Mouse (Mus musculus): ENCODE measurements around the gene Dnm3. TPM values are rescaled to one million over a fixed set of nuclear protein-coding genes. Genes with fewer than 3 reads are reported as not detected.

The Dnm3 gene
- polyA plus RNA-seq, 1 experiment from 2014 or later = 8.0 TPM

DNA sequence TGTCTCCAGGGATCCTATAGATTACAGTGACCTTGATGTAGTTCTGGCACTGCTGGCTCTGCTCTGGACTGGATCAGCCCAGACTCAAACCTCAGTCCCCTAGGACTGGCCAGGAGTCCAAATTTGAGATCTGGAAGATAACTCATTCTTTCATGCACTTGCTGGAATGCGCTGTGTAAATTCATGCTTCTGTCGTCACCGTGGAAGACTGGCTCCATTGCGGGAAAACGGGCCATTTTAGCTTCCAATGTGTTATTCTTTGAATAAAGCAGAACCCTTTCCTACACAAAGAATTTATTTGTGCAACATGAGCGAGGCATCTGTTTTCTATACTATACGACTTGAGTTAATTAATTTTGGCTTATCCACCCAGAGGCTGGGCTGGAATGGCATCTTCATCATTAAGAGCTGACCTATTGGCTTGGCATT is 457.5 kb downstream of the Dnm3 start:
- H3K9me3 ChIP-seq = no peaks in the 10 kb centered on the region
- H3K27me3 ChIP-seq (replicated peaks; ENCODE audit: low read depth, poor library complexity, severe bottlenecking) = no peaks in the 10 kb centered on the region
- peak overlapping the region; percentile 88 for H3K27ac ChIP-seq (replicated peaks)
- DNase-seq (ENCODE audit: low spot score) = peak; percentile 58
- peaks cover 99% of the 10 kb centered on the region for H3K4me1 ChIP-seq
- 36% methylated on average over 7 of the region's 7 CpGs for WGBS
- no peaks in the 10 kb centered on the region for H3K36me3 ChIP-seq (replicated peaks)
- H3K4me3 ChIP-seq = no peak overlapping the region

DNA sequence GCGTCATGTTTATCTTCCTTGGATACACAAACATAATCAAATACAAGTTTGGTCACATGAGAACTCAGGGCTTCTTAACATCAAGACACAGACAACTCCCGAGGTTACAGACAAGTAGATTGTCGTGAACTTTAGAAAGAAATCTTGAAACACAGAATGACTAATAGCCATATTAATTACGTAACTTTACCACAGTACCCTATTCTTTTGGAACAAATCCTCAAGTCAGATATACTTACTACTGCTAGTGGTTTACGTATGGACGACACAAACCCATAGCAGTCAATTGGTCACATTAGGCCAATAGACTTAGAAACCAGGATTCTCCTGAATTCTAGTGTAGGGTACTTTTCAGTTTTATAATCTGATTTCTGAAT is 459.2 kb downstream of the Dnm3 start:
- no peak for DNase-seq (ENCODE audit: low spot score)
- no peaks in the 10 kb centered on the region for H3K9me3 ChIP-seq
- peak overlapping the region; percentile 88 for H3K27ac ChIP-seq (replicated peaks)
- peaks cover 100% of the 10 kb centered on the region for H3K4me1 ChIP-seq
- H3K27me3 ChIP-seq (replicated peaks; ENCODE audit: low read depth, poor library complexity, severe bottlenecking) = no peaks in the 10 kb centered on the region
- H3K4me3 ChIP-seq = no peak overlapping the region
- no peaks in the 10 kb centered on the region for H3K36me3 ChIP-seq (replicated peaks)
- WGBS = 62% methylated on average over 6 of the region's 6 CpGs

DNA sequence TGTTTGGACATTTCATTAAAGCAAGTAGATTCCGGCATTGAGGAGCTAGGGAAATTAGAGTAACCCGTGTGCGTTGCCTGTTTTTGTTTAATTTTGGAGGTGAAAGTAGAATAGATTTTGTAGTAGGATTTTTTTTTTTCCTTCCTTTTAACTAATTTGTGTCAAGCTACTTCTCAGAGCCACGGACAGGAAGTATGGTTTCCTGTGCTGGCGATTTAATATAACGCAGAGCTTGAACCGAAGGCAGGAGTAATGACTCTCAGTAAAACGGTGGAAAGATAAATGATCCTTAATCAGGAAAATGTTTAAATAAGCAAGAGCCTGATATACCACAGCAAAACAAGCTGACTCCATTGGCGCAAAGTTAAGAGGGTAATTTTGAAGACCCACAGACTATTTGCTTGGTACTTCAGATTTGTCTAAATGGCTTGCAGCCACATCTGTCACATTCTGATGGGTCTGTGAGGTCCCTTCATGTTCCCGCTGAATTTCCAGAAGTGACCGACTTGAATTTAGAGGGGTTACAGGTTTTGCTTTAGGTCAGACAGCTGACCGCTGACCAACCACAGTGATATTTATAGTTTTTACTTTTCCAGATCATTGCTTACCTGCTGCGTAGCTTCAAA is 459.7 kb downstream of the Dnm3 start:
- DNase-seq (ENCODE audit: low spot score) = no peak
- Histone ChIP-seq H3K27ac (replicated peaks) (peak overlapping the region; percentile 88), H3K4me3 (0 out of 2 replicates have a peak overlapping the region, but pooled peaks have one; percentile 5), H3K9me3 (no peaks in the 10 kb centered on the region), H3K4me1 (peaks cover 100% of the 10 kb centered on the region), H3K36me3 (replicated peaks) (no peaks in the 10 kb centered on the region), H3K27me3 (replicated peaks; ENCODE audit: low read depth, poor library complexity, severe bottlenecking) (no peaks in the 10 kb centered on the region)
- 40% methylated on average over 13 of the region's 13 CpGs for WGBS

DNA sequence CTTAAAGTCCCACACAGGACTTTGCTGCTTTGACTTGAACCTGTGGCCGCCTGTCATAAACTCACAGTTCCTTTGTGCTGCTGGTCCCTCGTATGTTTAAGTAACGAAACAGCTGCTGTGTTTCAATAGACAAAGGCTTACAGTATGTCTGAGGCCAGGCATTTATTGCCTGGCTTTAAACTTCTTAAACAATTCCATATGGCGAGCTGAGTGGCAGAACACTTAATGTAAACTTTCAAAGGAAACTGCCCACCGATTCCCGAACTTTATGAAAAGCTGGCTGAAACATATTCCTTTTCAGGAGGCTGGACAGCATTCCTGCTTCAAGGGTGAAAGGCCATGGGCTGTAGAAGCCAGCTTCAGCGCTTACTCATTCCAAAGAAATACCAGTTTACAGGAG is 460.9 kb downstream of the Dnm3 start:
- peak overlapping the region; percentile 88 for H3K27ac ChIP-seq (replicated peaks)
- H3K4me1 ChIP-seq = peaks cover 95% of the 10 kb centered on the region
- 23% methylated on average over 7 of the region's 7 CpGs for WGBS

DNA sequence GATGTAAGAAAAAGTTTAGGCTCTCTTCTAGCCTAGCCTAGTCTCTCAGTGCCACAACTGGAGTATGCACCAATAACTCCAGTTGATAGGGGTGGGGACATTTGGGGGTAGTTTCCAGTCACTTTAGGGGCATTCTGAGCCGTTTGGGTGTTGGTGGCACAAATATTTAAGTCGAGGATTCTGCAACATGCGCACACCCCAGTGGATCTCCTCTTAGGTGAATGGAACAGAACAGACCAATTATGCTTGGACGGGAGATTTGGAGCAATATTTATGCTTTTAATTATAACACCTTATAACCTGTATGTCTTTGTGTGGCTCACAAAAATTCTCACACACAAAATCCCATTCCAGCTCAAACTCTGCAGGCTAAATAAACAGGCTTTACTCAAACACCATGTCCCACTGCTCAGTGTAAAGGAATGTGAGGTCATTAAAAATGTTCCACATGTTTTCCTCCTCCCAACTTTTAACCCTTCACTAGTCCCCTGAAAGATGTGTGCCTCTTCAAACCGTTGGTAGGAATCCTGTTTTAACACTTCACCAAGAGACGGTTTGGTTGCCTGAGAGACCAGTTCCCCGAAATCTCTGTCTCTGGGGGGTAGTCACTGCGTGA is 462.5 kb downstream of the Dnm3 start:
- DNase-seq (ENCODE audit: low spot score) = no peak
- Histone ChIP-seq H3K4me1 (peaks cover 92% of the 10 kb centered on the region), H3K27me3 (replicated peaks; ENCODE audit: low read depth, poor library complexity, severe bottlenecking) (no peaks in the 10 kb centered on the region), H3K36me3 (replicated peaks) (no peaks in the 10 kb centered on the region), H3K9me3 (no peaks in the 10 kb centered on the region), H3K4me3 (no peak overlapping the region), H3K27ac (replicated peaks) (peak overlapping the region; percentile 88)
- 42% methylated on average over 8 of the region's 8 CpGs for WGBS

More for the DNA sequence above, 460.9 kb downstream of the Dnm3 start:
- no peaks in the 10 kb centered on the region for H3K9me3 ChIP-seq
- H3K4me3 ChIP-seq = no peak overlapping the region
- no peaks in the 10 kb centered on the region for H3K27me3 ChIP-seq (replicated peaks; ENCODE audit: low read depth, poor library complexity, severe bottlenecking)
- no peaks in the 10 kb centered on the region for H3K36me3 ChIP-seq (replicated peaks)
- no peak for DNase-seq (ENCODE audit: low spot score)

DNA sequence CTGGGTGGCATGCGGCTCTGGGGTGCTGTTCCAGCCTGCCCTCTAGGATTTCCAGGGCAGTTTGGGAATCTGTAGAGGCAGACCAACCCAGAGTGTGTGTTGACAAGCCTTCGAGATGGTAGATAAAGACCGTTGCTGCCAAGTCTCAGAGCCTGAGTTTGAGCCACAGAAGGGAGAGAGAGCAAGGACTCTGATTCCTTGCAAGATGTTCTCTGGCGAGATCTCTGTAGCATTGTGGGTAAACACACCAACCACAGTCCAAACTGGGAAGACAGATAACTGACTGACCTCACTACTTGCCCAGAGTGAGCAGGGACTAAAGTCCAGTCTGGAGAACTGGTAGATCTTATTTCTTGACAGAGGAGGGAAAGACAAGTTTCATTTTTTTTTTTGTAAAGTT is 464.3 kb downstream of the Dnm3 start:
- WGBS = 80% methylated on average over 4 of the region's 4 CpGs
- DNase-seq (ENCODE audit: low spot score) = no peak
- H3K27ac ChIP-seq (replicated peaks) = peak overlapping the region; percentile 88
- H3K9me3 ChIP-seq = no peaks in the 10 kb centered on the region
- no peaks in the 10 kb centered on the region for H3K27me3 ChIP-seq (replicated peaks; ENCODE audit: low read depth, poor library complexity, severe bottlenecking)
- peaks cover 92% of the 10 kb centered on the region for H3K4me1 ChIP-seq
- no peak overlapping the region for H3K4me3 ChIP-seq
- H3K36me3 ChIP-seq (replicated peaks) = no peaks in the 10 kb centered on the region

DNA sequence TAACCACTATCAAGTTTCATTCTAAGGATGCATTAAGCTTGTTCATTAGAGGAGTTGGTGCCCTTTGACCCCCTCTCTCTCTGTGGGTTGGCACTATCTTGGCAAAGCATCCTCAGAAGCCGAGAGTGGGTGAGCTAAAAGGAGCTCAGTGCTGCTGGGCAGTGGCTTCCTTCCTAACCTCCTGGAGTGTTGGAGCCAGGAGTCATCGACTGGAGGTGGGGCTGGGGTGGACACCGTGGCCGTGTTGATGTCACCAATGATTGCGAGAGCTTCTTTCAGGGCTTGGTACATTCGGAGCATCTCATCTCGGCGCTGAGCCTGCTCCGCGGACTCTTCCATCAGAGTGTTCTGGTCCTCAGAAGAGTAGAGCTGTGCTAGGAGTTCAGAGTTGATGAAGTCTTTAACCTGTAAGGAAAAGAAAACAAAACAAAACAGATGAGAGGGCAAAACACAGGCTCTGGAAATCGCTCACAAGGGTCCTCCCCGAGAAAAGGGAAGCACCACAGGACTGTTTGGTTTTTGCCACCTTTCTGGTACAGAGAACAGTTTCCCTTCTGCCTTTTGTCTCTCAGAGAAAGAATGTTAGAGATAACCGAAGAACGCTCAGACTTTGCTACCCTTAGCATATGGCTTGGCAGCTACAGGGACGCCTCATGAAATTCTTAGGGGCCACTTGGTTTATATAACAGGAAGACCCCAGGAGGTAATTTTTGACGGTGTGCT is 466.1 kb downstream of the Dnm3 start:
- H3K36me3 ChIP-seq (replicated peaks) = no peaks in the 10 kb centered on the region
- no peaks in the 10 kb centered on the region for H3K9me3 ChIP-seq
- no peak for DNase-seq (ENCODE audit: low spot score)
- H3K27me3 ChIP-seq (replicated peaks; ENCODE audit: low read depth, poor library complexity, severe bottlenecking) = no peaks in the 10 kb centered on the region
- H3K4me3 ChIP-seq = no peak overlapping the region
- WGBS = 80% methylated on average over 16 of the region's 16 CpGs
- peak overlapping the region; percentile 72 for H3K27ac ChIP-seq (replicated peaks)
- H3K4me1 ChIP-seq = peaks cover 91% of the 10 kb centered on the region

DNA sequence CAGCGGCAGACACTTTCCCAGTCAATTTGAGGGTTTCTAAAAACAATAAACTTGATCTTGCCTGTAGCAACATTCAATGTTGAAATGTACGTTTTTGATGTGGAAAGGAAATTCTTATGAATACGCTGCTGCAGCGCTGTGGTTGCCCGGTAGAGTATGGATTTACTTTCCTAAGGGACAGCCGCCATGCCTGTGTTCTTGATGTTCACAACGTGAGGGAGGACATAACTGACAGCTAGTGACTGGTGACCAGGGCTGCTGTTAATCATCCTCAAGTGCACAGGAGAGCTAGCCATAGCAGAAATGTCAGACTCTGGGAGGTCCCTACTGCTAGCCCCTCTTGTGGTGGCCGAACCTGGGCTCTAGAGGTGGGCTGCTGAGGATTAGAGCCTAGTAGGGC is 468.7 kb downstream of the Dnm3 start:
- no peak for DNase-seq (ENCODE audit: low spot score)
- peaks cover 91% of the 10 kb centered on the region for H3K4me1 ChIP-seq
- no peaks in the 10 kb centered on the region for H3K36me3 ChIP-seq (replicated peaks)
- peak overlapping the region; percentile 1; the same call in 1 of the 2 replicates for H3K4me3 ChIP-seq
- H3K27ac ChIP-seq (replicated peaks) = peak overlapping the region; percentile 90
- H3K9me3 ChIP-seq = no peaks in the 10 kb centered on the region
- WGBS = 44% methylated on average over 8 of the region's 8 CpGs
- no peaks in the 10 kb centered on the region for H3K27me3 ChIP-seq (replicated peaks; ENCODE audit: low read depth, poor library complexity, severe bottlenecking)

DNA sequence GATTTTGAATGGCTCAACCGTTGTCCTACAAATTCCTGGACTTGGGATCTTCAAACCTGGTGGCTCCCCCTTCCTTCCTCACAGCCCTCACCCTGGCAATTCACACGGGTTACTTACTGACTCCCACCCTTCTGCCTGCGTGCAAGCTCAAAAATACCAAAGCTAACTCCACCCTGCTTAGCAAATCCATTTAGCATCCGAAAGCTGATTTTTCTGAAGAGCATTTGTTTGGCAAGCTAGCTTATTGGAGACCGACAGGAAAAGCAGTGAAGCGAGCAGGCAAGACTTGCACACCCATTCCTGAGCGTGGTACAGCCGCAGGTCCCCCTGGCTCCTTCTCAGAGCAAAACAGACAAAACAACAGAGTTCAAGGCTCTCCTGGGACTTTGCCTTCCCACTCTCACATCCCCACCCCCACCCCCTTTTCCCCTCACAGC is 469.2 kb downstream of the Dnm3 start:
- WGBS = 28% methylated on average over 8 of the region's 8 CpGs
- peaks cover 91% of the 10 kb centered on the region for H3K4me1 ChIP-seq
- no peaks in the 10 kb centered on the region for H3K36me3 ChIP-seq (replicated peaks)
- DNase-seq (ENCODE audit: low spot score) = peak; percentile 64
- H3K27ac ChIP-seq (replicated peaks) = peak overlapping the region; percentile 90
- peak overlapping the region; percentile 1; the same call in 1 of the 2 replicates for H3K4me3 ChIP-seq
- H3K9me3 ChIP-seq = no peaks in the 10 kb centered on the region
- no peaks in the 10 kb centered on the region for H3K27me3 ChIP-seq (replicated peaks; ENCODE audit: low read depth, poor library complexity, severe bottlenecking)

DNA sequence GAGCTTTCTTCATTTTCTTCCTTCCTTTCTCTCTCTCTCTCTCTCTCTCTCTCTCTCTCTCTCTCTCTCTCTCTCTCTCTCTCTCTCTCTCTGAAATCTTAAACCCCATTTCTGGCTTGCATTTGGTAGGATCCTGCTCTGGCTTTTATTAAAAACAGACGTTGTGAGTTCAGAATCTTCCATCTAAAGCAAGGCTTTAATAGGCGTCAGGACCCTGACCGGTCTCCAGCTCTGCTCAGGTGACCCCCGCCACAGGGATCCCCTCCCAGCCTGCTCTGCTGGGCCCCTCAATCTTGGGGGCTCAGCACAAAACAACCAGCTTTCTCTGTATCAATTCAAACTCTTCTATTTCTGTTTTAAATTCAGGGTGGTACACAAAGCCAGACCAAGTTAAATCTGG is 469.6 kb downstream of the Dnm3 start:
- peak; percentile 69 for DNase-seq (ENCODE audit: low spot score)
- WGBS = 12% methylated on average over 4 of the region's 4 CpGs
- H3K4me1 ChIP-seq = peaks cover 91% of the 10 kb centered on the region

DNA sequence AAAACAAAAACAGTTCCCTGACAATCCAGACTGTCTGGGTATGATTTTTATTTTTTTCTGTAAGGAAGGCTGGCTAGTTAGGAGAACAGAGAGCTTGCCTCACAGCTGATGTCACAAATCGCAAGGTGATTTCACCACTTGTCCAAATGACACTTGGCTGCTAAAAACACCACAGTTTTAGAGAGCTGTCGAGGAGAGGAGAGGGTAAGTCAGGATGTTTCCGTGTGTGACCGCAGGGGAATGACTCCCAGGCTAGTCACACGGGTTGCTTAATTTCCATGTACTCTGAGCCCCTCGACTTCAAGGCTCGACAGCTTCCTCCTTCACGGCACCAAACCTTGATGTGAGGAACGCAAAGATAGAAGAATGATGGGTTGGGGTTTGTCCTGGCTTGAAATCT is 471.7 kb downstream of the Dnm3 start:
- 80% methylated on average over 9 of the region's 9 CpGs for WGBS
- H3K4me1 ChIP-seq = peaks cover 91% of the 10 kb centered on the region
- no peak for DNase-seq (ENCODE audit: low spot score)
- no peaks in the 10 kb centered on the region for H3K27me3 ChIP-seq (replicated peaks; ENCODE audit: low read depth, poor library complexity, severe bottlenecking)
- H3K4me3 ChIP-seq = no peak overlapping the region
- H3K9me3 ChIP-seq = no peaks in the 10 kb centered on the region
- H3K27ac ChIP-seq (replicated peaks) = peak overlapping the region; percentile 90
- no peaks in the 10 kb centered on the region for H3K36me3 ChIP-seq (replicated peaks)

More for the DNA sequence above, 469.6 kb downstream of the Dnm3 start:
- no peaks in the 10 kb centered on the region for H3K9me3 ChIP-seq
- no peaks in the 10 kb centered on the region for H3K36me3 ChIP-seq (replicated peaks)
- peak overlapping the region; percentile 90 for H3K27ac ChIP-seq (replicated peaks)
- no peaks in the 10 kb centered on the region for H3K27me3 ChIP-seq (replicated peaks; ENCODE audit: low read depth, poor library complexity, severe bottlenecking)
- H3K4me3 ChIP-seq = peak overlapping the region; percentile 1; the same call in 1 of the 2 replicates

DNA sequence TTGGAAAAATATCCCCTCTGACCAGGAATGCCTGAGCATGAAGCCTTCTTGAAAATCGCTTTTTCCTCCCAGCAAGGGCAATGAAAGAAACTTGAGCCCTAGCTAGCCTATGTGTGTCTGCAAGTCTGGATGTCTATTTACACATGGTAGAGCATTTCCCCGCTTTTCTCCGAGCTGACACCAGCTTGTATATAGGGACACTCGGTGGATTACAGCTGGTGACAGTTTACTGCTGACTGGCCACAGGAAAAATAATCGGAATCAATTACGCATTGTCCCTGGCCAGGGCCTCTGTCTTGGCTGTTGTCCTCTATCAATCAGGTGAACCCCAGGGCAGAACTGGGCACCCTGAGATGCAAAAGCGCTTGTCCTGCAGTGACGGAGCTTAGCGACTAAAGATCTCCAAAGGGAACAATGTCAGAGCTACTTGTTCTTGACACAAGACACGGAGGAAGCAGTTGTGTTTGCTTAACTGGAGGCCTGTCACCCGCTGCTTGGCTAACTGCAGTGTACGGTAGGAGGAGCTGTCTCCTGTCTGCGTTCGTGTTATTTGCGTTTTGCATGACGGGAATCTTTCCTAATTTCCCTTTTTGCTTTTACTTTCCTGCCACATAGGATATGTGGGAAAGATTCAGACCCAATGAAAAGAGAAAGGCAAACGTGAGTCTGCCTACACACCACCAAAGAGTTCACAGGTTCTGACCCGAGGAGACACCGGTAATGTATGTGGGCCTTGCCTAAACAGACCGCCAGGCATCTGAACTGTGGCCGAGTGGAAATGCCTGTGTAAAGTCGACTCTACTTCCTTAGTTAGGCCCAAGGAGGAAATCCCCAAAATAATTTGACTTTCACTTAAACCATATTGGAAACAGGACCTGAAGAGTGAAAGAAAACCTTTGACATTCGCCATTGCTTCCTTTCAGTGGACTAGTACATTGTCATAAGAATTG is 472.7 kb downstream of the Dnm3 start:
- Histone ChIP-seq H3K4me1 (peaks cover 93% of the 10 kb centered on the region), H3K4me3 (peak overlapping the region; percentile 41)
- 40% methylated on average over 23 of the region's 23 CpGs for WGBS

More for the DNA sequence above, 472.7 kb downstream of the Dnm3 start:
- Histone ChIP-seq H3K9me3 (no peaks in the 10 kb centered on the region), H3K27ac (replicated peaks) (peak overlapping the region; percentile 90), H3K27me3 (replicated peaks; ENCODE audit: low read depth, poor library complexity, severe bottlenecking) (no peaks in the 10 kb centered on the region), H3K36me3 (replicated peaks) (no peaks in the 10 kb centered on the region)
- DNase-seq (ENCODE audit: low spot score) = peak; percentile 65

Data from embryonic facial prominence, embryonic 10.5 days (tissue).